Mouse (Mus musculus) thymus, postnatal 0 days (tissue): ENCODE results near the gene Anks1b. TPM values are rescaled to one million over a fixed set of nuclear protein-coding genes. Genes with fewer than 3 reads are reported as not detected.

Source experiments
- DNase-seq: peaks from one replicate; pipeline ENCODE4 v3.0.0-alpha.2; 2015; ENCODE audit warnings: low spot score
- polyA plus RNA-seq: library from polyadenylated mRNA; unstranded; fragments of >200 nt; fragmentation: Nextera tagmentation; extraction: Ambion mirVana; gene quantifications from 2 replicates; pipeline ENCODE4 v1.2.1, GENCODE M21; 2015

Gene Anks1b
- polyA plus RNA-seq, 1 experiment from 2014 or later, result 0.18 TPM

- DNase-seq, result no peak
Observed at GRCm38 (mm10) chr10:89946636-89947349, 73.5 kb downstream of the Anks1b start.

GRCm38 (mm10) chr10:89974361-89974760 is 101.1 kb downstream of the Anks1b start:
- no peak for DNase-seq

GRCm38 (mm10) chr10:89975431-89975841 is 102.1 kb downstream of the Anks1b start:
- no peak for DNase-seq

- no peak for DNase-seq
Observed at GRCm38 (mm10) chr10:89976577-89976976, 103.3 kb downstream of the Anks1b start.

- no peak for DNase-seq
Observed at GRCm38 (mm10) chr10:89994171-89994570, 120.9 kb downstream of the Anks1b start.

- DNase-seq, result no peak
Observed at GRCm38 (mm10) chr10:89995621-89996428, 122.5 kb downstream of the Anks1b start.

GRCm38 (mm10) chr10:90003980-90004729 is 130.8 kb downstream of the Anks1b start:
- DNase-seq, result no peak

- DNase-seq, result no peak
Observed at GRCm38 (mm10) chr10:90004882-90005281, 131.6 kb downstream of the Anks1b start.

GRCm38 (mm10) chr10:90033037-90033436 is 159.7 kb downstream of the Anks1b start:
- DNase-seq, result no peak

- DNase-seq, result no peak
Observed at GRCm38 (mm10) chr10:90043287-90043686, 170.0 kb downstream of the Anks1b start.

GRCm38 (mm10) chr10:90043773-90044172 is 170.5 kb downstream of the Anks1b start:
- no peak for DNase-seq

GRCm38 (mm10) chr10:90044229-90044628 is 170.9 kb downstream of the Anks1b start:
- DNase-seq, result no peak

- no peak for DNase-seq
Observed at GRCm38 (mm10) chr10:90068651-90069050, 195.3 kb downstream of the Anks1b start.

GRCm38 (mm10) chr10:90077930-90078329 is 204.6 kb downstream of the Anks1b start:
- no peak for DNase-seq

- DNase-seq, result no peak
Observed at GRCm38 (mm10) chr10:90081151-90081550, 207.8 kb downstream of the Anks1b start.

- DNase-seq, result no peak
Observed at GRCm38 (mm10) chr10:90081630-90082029, 208.3 kb downstream of the Anks1b start.

- no peak for DNase-seq
Observed at GRCm38 (mm10) chr10:90093877-90094276, 220.6 kb downstream of the Anks1b start.

GRCm38 (mm10) chr10:90112662-90113061 is 239.4 kb downstream of the Anks1b start:
- DNase-seq, result no peak

GRCm38 (mm10) chr10:90116867-90117266 is 243.6 kb downstream of the Anks1b start:
- no peak for DNase-seq

GRCm38 (mm10) chr10:90117836-90118235 is 244.5 kb downstream of the Anks1b start:
- DNase-seq, result no peak

- DNase-seq, result no peak
Observed at GRCm38 (mm10) chr10:90137538-90137937, 264.2 kb downstream of the Anks1b start.

- no peak for DNase-seq
Observed at GRCm38 (mm10) chr10:90140947-90141346, 267.6 kb downstream of the Anks1b start.
